Mouse (Mus musculus): Measurements from ENCODE around the gene Ccng1. TPM values are rescaled to one million over a fixed set of nuclear protein-coding genes. Genes with fewer than 3 reads are reported as not detected.
"Not testable (repeated sequence)": the region's sequence is repeated elsewhere in the genome, so short reads cannot be mapped to it uniquely, and the experiment has no call there.

Gene Ccng1
- polyA plus RNA-seq, 1 experiment: 427 TPM

GRCm38 (mm10) chr11:40733339-40734174, 21.6 kb downstream of the Ccng1 start, which contains the start of the genes Hmmr and Nudcd2:
Gene Hmmr (minus strand): TSS chr11:40733422.
Gene Nudcd2 (plus strand): TSS chr11:40733667.
- Histone ChIP-seq H3K4me1 (ENCODE audit: control insufficient read depth, insufficient read depth, low read length) (0 out of 2 replicates have a peak, but pooled peaks cover 3% of the 10 kb centered on the region), H3K27ac (ENCODE audit: insufficient read depth, low read length) (peak within 1 kb of the TSS; percentile 81), H3K4me3 (ENCODE audit: insufficient read depth, low read length) (peak within 1 kb of the TSS; percentile 82)
- TF ChIP-seq POLR2A (IDR thresholded peaks at IDR 0.05; ENCODE audit: low read depth, low read length): peak; percentile 71
- TF ChIP-seq CTCF (IDR thresholded peaks at IDR 0.05; ENCODE audit: borderline replicate concordance, insufficient read depth, low read length): no peak

GRCm38 (mm10) chr11:40732997-40733338, 22.1 kb downstream of the Ccng1 start:
- Histone ChIP-seq H3K4me3 (ENCODE audit: insufficient read depth, low read length) (peak overlapping the region; percentile 69), H3K27ac (ENCODE audit: insufficient read depth, low read length) (no peak overlapping the region), H3K4me1 (ENCODE audit: control insufficient read depth, insufficient read depth, low read length) (0 out of 2 replicates have a peak, but pooled peaks cover 3% of the 10 kb centered on the region)
- TF ChIP-seq POLR2A (IDR thresholded peaks at IDR 0.05; ENCODE audit: low read depth, low read length) (0 out of 2 replicates have a peak, but pooled peaks have one; percentile 16), CTCF (IDR thresholded peaks at IDR 0.05; ENCODE audit: borderline replicate concordance, insufficient read depth, low read length) (no peak)

GRCm38 (mm10) chr11:40718324-40718723, 36.8 kb downstream of the Ccng1 start:
- no peak overlapping the region for H3K27ac ChIP-seq (ENCODE audit: insufficient read depth, low read length)
- TF ChIP-seq POLR2A (IDR thresholded peaks at IDR 0.05; ENCODE audit: low read depth, low read length): no peak
- no peak for TF ChIP-seq CTCF (IDR thresholded peaks at IDR 0.05; ENCODE audit: borderline replicate concordance, insufficient read depth, low read length)
- no peaks in the 10 kb centered on the region for H3K4me1 ChIP-seq (ENCODE audit: control insufficient read depth, insufficient read depth, low read length)
- H3K4me3 ChIP-seq (ENCODE audit: insufficient read depth, low read length): no peak overlapping the region

GRCm38 (mm10) chr11:40715524-40715923, 39.6 kb downstream of the Ccng1 start:
- no peak overlapping the region for H3K27ac ChIP-seq (ENCODE audit: insufficient read depth, low read length)
- TF ChIP-seq CTCF (IDR thresholded peaks at IDR 0.05; ENCODE audit: borderline replicate concordance, insufficient read depth, low read length) (no peak), POLR2A (IDR thresholded peaks at IDR 0.05; ENCODE audit: low read depth, low read length) (no peak)
- H3K4me1 ChIP-seq (ENCODE audit: control insufficient read depth, insufficient read depth, low read length): no peaks in the 10 kb centered on the region
- H3K4me3 ChIP-seq (ENCODE audit: insufficient read depth, low read length): no peak overlapping the region

- TF ChIP-seq CTCF (IDR thresholded peaks at IDR 0.05; ENCODE audit: borderline replicate concordance, insufficient read depth, low read length) (no peak), POLR2A (IDR thresholded peaks at IDR 0.05; ENCODE audit: low read depth, low read length) (no peak)
- Histone ChIP-seq H3K4me3 (ENCODE audit: insufficient read depth, low read length) (no peak overlapping the region), H3K4me1 (ENCODE audit: control insufficient read depth, insufficient read depth, low read length) (no peaks in the 10 kb centered on the region), H3K27ac (ENCODE audit: insufficient read depth, low read length) (no peak overlapping the region)
Measured at GRCm38 (mm10) chr11:40713858-40714257, 41.3 kb downstream of the Ccng1 start.

- H3K27ac ChIP-seq (ENCODE audit: insufficient read depth, low read length); H3K4me3 ChIP-seq (ENCODE audit: insufficient read depth, low read length); H3K4me1 ChIP-seq (ENCODE audit: control insufficient read depth, insufficient read depth, low read length): not testable (repeated sequence)
Measured at GRCm38 (mm10) chr11:40709899-40710298, 45.2 kb downstream of the Ccng1 start.

Other genes with a start within 250 kb of the Ccng1 start
- 57.3 and 70.6 TPM in 2 replicates for gene Mat2b, start 60.1 kb downstream of the Ccng1 start, polyA plus RNA-seq (2011; ENCODE audit: insufficient read length, low read depth, missing spikeins)
- 30.9 and 42.8 TPM in 2 replicates for gene Hmmr, start 21.9 kb downstream of the Ccng1 start, polyA plus RNA-seq (2011; ENCODE audit: insufficient read length, low read depth, missing spikeins)
- gene Nudcd2, start 21.6 kb downstream of the Ccng1 start, polyA plus RNA-seq (2011; ENCODE audit: insufficient read length, low read depth, missing spikeins): 96.4 and 104 TPM in 2 replicates

Data from embryonic fibroblast, embryonic 13.5 days (primary cell).